Mouse (Mus musculus) heart, embryonic 14.5 days (tissue): ENCODE data around the gene Gm10799. TPM values are rescaled to one million over a fixed set of nuclear protein-coding genes. Genes with fewer than 3 reads are reported as not detected.
"Not testable (repeated sequence)": the region's sequence is repeated elsewhere in the genome, so short reads cannot be mapped to it uniquely, and the experiment has no call there.

Source experiments
- ATAC-seq: fragments of 200-750 bp; cut with Nextera tagmentation; 2 replicates; pipeline ENCODE4 v1.8.0; 2017; ENCODE audit warnings: low read depth, moderate TSS enrichment; ENCODE audit not compliant: insufficient number of reproducible peaks, insufficient read depth, low FRiP score
- H3K27ac ChIP-seq, 2 experiments: fragments of 200-500 bp in 1 of 2; fragments of 300-500 bp in 1 of 2; sonication (generic) in 1 of 2; replicated peaks in 1 of 2; 2 replicates each; pipeline ENCODE4 v1.5.1; 2012 to 2014; ENCODE audit warnings: low read depth in 2 of 2, low read length in 2 of 2, control low read depth in 1 of 2, mild to moderate bottlenecking in 1 of 2, mixed read lengths in 1 of 2; ENCODE audit not compliant: control insufficient read depth in 1 of 2, insufficient read depth in 1 of 2
- H3K27me3 ChIP-seq: fragments of 300-500 bp; sonication (generic); 2 replicates; pipeline ENCODE4 v1.6.1; 2014; ENCODE audit warnings: mild to moderate bottlenecking, low read length, control low read depth; ENCODE audit not compliant: control insufficient read depth, insufficient read depth
- H3K36me3 ChIP-seq: fragments of 300-500 bp; sonication (generic); 2 replicates; pipeline ENCODE4 v1.6.1; 2014; ENCODE audit warnings: mild to moderate bottlenecking, control low read depth, low read length, mixed read lengths; ENCODE audit not compliant: control insufficient read depth, insufficient read depth
- H3K4me1 ChIP-seq, 2 experiments: fragments of 200-500 bp in 1 of 2; fragments of 300-500 bp in 1 of 2; sonication (generic) in 1 of 2; 2 replicates each; pipeline ENCODE4 v1.6.1; 2012 to 2014; ENCODE audit warnings: low read length in 2 of 2, control low read depth in 1 of 2, mixed read lengths in 1 of 2; ENCODE audit not compliant: control insufficient read depth in 2 of 2, insufficient read depth in 2 of 2
- H3K4me2 ChIP-seq: fragments of 300-500 bp; sonication (generic); 2 replicates; pipeline ENCODE4 v1.6.1; 2014; ENCODE audit warnings: mild to moderate bottlenecking, low read length
- H3K4me3 ChIP-seq, 2 experiments: fragments of 200-500 bp in 1 of 2; fragments of 300-500 bp in 1 of 2; sonication (generic) in 1 of 2; 2 replicates each; pipeline ENCODE4 v1.5.1; 2012 to 2014; ENCODE audit warnings: low read length in 2 of 2, mild to moderate bottlenecking in 2 of 2, control low read depth in 1 of 2, low read depth in 1 of 2, moderate library complexity in 1 of 2; ENCODE audit not compliant: control insufficient read depth in 1 of 2, insufficient read depth in 1 of 2
- H3K9ac ChIP-seq: fragments of 300-500 bp; sonication (generic); 2 replicates; pipeline ENCODE4 v1.6.1; 2014; ENCODE audit warnings: mild to moderate bottlenecking, low read length
- H3K9me3 ChIP-seq: fragments of 300-500 bp; sonication (generic); 2 replicates; pipeline ENCODE4 v1.6.1; 2016; ENCODE audit warnings: low read length, control low read depth; ENCODE audit not compliant: control insufficient read depth
- WGBS: fragments of 180-500 bp; shearing (Covaris S2); extraction: QIAGEN DNeasy Blood & Tissue Kit; methylation state at CpG from one replicate; pipeline ENCODE4 v1.1.7; 2014; 5-methylcytosine and 5-hydroxymethylcytosine counted together
- polyA plus RNA-seq: library from polyadenylated mRNA; unstranded; fragments of >200 nt; fragmentation: Nextera tagmentation; extraction: Ambion mirVana; gene quantifications from 2 replicates; pipeline ENCODE4 v1.2.1, GENCODE M21; 2014

The Gm10799 gene
- polyA plus RNA-seq: not detected in 2 replicates

DNA sequence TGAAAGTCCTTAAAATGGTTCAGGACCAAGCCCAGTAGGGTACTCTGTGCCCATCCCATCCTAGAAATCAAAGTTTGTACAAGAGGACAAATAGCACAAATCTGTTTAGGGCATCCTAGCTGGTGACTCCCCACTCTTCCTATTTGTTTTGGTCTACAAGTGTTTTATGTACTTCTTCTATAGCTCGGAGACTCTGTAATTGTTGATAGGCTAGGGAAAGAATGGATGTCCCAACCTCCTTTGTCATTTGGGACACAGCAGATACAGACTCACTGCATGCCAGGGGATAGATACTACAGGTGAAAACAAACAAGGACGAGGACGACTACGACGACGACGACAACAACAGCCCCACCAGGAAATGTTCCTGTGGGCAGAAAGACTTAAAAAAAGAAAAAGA lies at the start of gene Gm10799:
Gene Gm10799 (minus strand): TSS at position 101 of the 400 bp plus-strand sequence.
- H3K4me1 ChIP-seq, H3K27me3 ChIP-seq, H3K4me3 ChIP-seq, ATAC-seq, H3K27ac ChIP-seq, H3K9me3 ChIP-seq, H3K36me3 ChIP-seq, H3K4me2 ChIP-seq, H3K9ac ChIP-seq: not testable (repeated sequence)
- 75% methylated on average over 7 of the region's 7 CpGs for WGBS

DNA sequence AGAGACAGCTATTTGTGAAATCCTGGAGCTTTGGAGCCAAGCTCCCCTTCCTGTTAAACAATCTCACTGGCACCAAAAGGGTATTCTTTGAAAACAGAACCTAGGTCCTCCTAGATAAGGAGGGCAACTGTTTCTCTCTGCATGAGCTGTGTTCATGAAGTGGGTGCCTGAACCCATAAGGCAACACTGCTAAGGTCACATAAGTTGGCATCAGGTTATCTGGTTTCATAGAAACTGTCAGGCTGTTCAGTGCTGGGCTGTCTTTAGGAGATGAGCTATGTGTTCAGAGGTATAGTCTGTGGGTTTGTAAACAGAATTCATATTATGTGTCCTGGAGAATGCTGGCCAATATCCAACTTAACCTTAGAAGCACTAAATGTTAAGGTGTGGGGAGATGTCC lies 48.8 kb upstream of the Gm10799 start:
- not testable (repeated sequence) for H3K27me3 ChIP-seq, H3K4me3 ChIP-seq, H3K27ac ChIP-seq, ATAC-seq, H3K4me2 ChIP-seq, H3K9me3 ChIP-seq, H3K36me3 ChIP-seq, H3K9ac ChIP-seq
- H3K4me1 ChIP-seq: peaks cover 15 to 33% of the 10 kb centered on the region in 2 experiments

DNA sequence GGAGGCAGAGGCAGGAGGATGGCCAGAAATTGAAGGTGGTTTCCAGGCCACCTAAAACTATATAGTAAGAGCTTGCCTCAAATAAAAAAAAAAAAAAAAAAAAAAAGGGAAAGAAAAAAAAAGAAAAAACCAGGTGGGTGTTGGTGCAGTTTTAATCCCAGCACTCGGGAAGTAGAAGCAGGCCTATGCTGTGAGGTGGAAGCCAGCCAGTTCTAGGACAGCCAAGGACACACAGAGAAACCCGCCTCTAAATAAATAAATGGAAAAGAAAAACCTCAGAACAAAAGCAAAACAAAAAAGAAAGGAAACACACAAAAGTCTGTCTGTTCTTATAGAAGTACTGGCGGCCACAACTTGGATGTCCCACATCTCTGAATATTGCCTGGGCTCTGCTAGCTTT lies 46.5 kb upstream of the Gm10799 start:
- Histone ChIP-seq H3K9me3 (no peaks in the 10 kb centered on the region), H3K4me2 (no peak overlapping the region), H3K27me3 (no peaks in the 10 kb centered on the region), H3K36me3 (peaks cover 6% of the 10 kb centered on the region; the same call in 1 of the 2 replicates), H3K4me1 (peaks cover 2 to 12% of the 10 kb centered on the region in 2 experiments), H3K9ac (no peak overlapping the region), H3K4me3 (no peak overlapping the region), H3K27ac (no peak overlapping the region)
- ATAC-seq: no peak
- WGBS: 81% methylated on average over 3 of the region's 3 CpGs

DNA sequence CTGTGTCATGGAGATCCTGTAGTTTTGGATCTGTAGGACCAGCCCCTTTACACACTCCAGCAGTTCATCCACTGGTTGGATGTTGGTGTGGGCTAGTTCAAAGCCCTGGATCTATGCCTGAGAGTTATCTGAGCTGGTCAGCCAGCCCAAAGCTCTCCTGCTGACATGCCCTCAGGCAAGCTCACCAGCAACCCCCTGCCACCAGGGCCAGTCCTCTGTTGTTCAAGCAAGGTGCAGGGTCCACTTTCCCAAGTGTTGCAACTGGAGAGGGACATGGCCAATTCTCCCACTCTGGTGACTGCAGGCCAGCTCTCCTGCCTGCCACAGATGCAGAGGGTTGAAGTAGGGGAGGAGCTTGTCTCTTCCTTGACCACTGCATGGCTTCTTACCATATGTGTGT lies 45.2 kb upstream of the Gm10799 start:
- peaks cover 4 to 13% of the 10 kb centered on the region in 2 experiments for H3K4me1 ChIP-seq
- H3K4me3 ChIP-seq, H3K27me3 ChIP-seq, H3K27ac ChIP-seq, H3K36me3 ChIP-seq, ATAC-seq, H3K4me2 ChIP-seq, H3K9me3 ChIP-seq, H3K9ac ChIP-seq: not testable (repeated sequence)

DNA sequence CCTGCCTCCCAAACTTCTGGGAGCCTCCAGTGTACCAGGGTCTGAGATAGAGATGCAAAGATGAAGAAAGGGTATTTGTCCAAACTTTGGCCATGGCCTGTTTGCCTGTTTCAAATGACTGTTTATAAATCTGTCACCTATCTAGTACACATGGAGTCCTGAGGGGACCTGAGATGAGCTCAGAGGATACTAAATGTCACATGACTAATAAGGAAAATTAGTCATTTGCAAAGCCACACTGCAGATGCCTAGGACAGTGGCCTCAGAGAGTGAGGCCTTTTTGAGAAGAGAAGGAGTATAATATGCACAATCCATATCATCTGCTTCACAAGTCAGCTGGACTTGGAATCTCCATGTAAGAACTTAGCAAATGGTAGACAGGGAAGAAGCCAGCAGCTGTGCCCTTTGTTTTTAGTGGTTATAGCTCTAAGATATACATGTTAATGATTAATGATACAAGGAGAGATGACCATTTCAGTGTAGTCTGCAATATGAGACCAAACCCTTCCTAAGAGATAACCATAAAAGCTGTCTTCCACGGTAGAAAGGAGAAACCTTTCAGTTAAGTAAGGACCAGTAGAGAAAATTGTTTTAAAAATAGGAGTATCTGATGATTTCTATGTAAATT lies 42.9 kb upstream of the Gm10799 start:
- ATAC-seq, H3K4me2 ChIP-seq, H3K27ac ChIP-seq, H3K9ac ChIP-seq, H3K27me3 ChIP-seq, H3K36me3 ChIP-seq, H3K4me3 ChIP-seq, H3K9me3 ChIP-seq: not testable (repeated sequence)
- peaks cover 4 to 10% of the 10 kb centered on the region in 2 experiments for H3K4me1 ChIP-seq
- WGBS: no CpG with 5 or more reads among the region's 1 CpGs

DNA sequence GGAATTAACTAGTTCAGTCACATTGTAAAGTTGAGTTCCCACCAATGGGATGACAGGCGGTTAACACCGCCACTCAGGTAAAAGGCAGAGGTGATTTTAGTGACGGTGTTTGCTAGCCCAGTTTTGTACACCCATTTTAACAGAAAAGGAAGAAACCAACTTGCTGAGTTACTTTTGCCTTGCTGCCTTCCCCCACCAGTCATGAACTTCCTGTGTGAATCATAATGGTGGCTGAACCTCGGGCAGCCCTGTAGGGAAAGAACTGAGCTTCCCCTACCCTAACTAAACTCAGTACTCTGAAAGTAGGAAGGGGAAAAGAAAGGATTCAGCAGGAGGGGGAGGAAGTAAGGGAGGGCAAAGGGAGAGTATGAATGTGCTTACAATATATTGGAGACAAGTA lies 41.7 kb upstream of the Gm10799 start:
- no peaks in the 10 kb centered on the region for H3K27me3 ChIP-seq
- H3K9me3 ChIP-seq: no peaks in the 10 kb centered on the region
- no peak for ATAC-seq
- H3K4me1 ChIP-seq: peaks cover 4 to 10% of the 10 kb centered on the region in 2 experiments
- peak overlapping the region; percentile 33 to 54; a peak in 3 of 4 replicates for H3K27ac ChIP-seq
- H3K9ac ChIP-seq: no peak overlapping the region
- peaks cover 6% of the 10 kb centered on the region; the same call in 1 of the 2 replicates for H3K36me3 ChIP-seq
- H3K4me3 ChIP-seq: no peak overlapping the region
- H3K4me2 ChIP-seq: no peak overlapping the region
- 81% methylated on average over 4 of the region's 4 CpGs for WGBS

DNA sequence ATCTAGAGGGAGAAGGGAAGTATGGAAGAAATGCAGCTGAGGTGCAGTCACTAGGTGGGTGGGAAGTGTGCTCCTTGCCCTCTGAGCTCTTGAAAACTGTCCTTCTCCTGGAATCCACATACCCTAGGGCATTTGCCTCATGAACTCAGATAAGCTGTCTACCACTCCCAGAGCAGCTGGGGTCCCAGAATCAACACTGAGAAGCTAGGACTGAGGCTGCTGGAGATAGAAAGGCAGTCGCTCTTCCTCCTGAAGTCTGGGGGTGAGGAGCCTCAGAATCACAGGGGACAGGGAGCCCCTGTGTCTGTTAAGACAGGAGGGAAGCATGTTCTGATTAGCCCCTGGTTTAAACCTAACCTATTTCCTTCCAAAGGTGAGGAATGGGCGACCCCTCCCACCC lies 41.2 kb upstream of the Gm10799 start:
- Histone ChIP-seq H3K4me1 (peaks cover 4 to 10% of the 10 kb centered on the region in 2 experiments), H3K27me3 (no peaks in the 10 kb centered on the region), H3K9me3 (no peaks in the 10 kb centered on the region), H3K36me3 (peaks cover 9% of the 10 kb centered on the region; the same call in 1 of the 2 replicates), H3K4me2 (no peak overlapping the region), H3K9ac (peak overlapping the region; percentile 35; the same call in 1 of the 2 replicates), H3K27ac (peak overlapping the region; percentile 33 to 54), H3K4me3 (no peak overlapping the region)
- 46% methylated on average over 2 of the region's 2 CpGs for WGBS
- ATAC-seq: no peak

DNA sequence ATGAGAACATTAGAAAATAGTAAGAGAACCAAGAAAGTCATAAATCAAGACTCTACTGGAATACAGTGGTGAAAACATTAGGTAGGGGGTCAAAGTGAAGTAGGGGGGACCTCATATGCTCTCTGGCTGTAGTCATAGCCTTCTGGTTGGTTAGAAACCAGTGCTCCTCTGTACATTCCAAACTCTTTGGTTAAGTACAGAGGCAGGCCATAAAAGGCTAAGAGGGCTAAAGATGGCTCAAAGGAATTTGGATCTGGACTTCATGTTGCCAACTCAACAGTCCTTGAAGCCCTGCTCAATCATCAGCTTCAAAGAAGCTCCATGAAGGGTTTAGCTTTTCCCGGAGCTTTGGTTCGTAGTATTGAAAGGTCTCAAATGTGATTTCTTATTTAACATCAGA lies 40.7 kb upstream of the Gm10799 start:
- peaks cover 4 to 10% of the 10 kb centered on the region in 2 experiments for H3K4me1 ChIP-seq
- not testable (repeated sequence) for H3K9me3 ChIP-seq, H3K4me2 ChIP-seq, ATAC-seq, H3K9ac ChIP-seq, H3K27me3 ChIP-seq, H3K4me3 ChIP-seq
- peaks cover 11% of the 10 kb centered on the region; the same call in 1 of the 2 replicates for H3K36me3 ChIP-seq
- H3K27ac ChIP-seq: peak overlapping the region; percentile 33 to 54
- WGBS: 19% methylated on average over 2 of the region's 2 CpGs
